Mouse (Mus musculus) heart, embryonic 11.5 days (tissue): ENCODE measurements around the gene Dnase1. TPM values are rescaled to one million over a fixed set of nuclear protein-coding genes. Genes with fewer than 3 reads are reported as not detected.

Source experiments
- ATAC-seq: fragments of 200-750 bp; cut with Nextera tagmentation; replicated peaks from 2 replicates; pipeline ENCODE4 v1.8.0; 2017; ENCODE audit warnings: moderate library complexity; ENCODE audit not compliant: insufficient number of reproducible peaks, low FRiP score, low TSS enrichment
- H3K27ac ChIP-seq: fragments of 300-500 bp; sonication (generic); 2 replicates; pipeline ENCODE4 v1.5.1; 2014; ENCODE audit warnings: mild to moderate bottlenecking, low read depth, low read length
- H3K27me3 ChIP-seq: fragments of 300-500 bp; sonication (generic); 2 replicates; pipeline ENCODE4 v1.6.1; 2014; ENCODE audit warnings: mild to moderate bottlenecking, low read length, mixed read lengths; ENCODE audit not compliant: control insufficient read depth, insufficient read depth
- H3K36me3 ChIP-seq: fragments of 300-500 bp; sonication (generic); 2 replicates; pipeline ENCODE4 v1.6.1; 2014; ENCODE audit warnings: mild to moderate bottlenecking, low read length, moderate library complexity, mixed read lengths; ENCODE audit not compliant: control insufficient read depth, insufficient read depth
- H3K4me1 ChIP-seq: fragments of 300-500 bp; sonication (generic); 2 replicates; pipeline ENCODE4 v1.6.1; 2014; ENCODE audit warnings: low read length; ENCODE audit not compliant: control insufficient read depth, insufficient read depth
- H3K4me2 ChIP-seq: fragments of 300-500 bp; sonication (generic); 2 replicates; pipeline ENCODE4 v1.6.1; 2014; ENCODE audit warnings: mild to moderate bottlenecking, moderate library complexity
- H3K4me3 ChIP-seq: fragments of 300-500 bp; sonication (generic); 2 replicates; pipeline ENCODE4 v1.5.1; 2014; ENCODE audit warnings: low read depth, low read length
- H3K9ac ChIP-seq: fragments of 300-500 bp; sonication (generic); 2 replicates; pipeline ENCODE4 v1.6.1; 2014; ENCODE audit warnings: mild to moderate bottlenecking, low read depth, low read length, moderate library complexity
- H3K9me3 ChIP-seq: fragments of 300-500 bp; sonication (generic); replicated peaks from 2 replicates; pipeline ENCODE4 v1.6.1; 2016; ENCODE audit warnings: low read length; ENCODE audit not compliant: control insufficient read depth
- WGBS: fragments of 180-500 bp; shearing (Covaris S2); extraction: QIAGEN DNeasy Blood & Tissue Kit; methylation state at CpG from one replicate; pipeline ENCODE4 v1.1.7; 2014; ENCODE audit not compliant: insufficient replicate concordance; 5-methylcytosine and 5-hydroxymethylcytosine counted together
- microRNA-seq: library from miRNA; unstranded; fragments of <30 nt; microRNA quantifications from one replicate; pipeline ENCODE4, GENCODE M21; 2016; ENCODE audit warnings: borderline number of aligned reads
- polyA plus RNA-seq: library from polyadenylated mRNA; unstranded; fragments of >200 nt; fragmentation: Nextera tagmentation; extraction: Ambion mirVana; gene quantifications from 2 replicates; pipeline ENCODE4 v1.2.1, GENCODE M21; 2014

Gene Dnase1
- polyA plus RNA-seq, 1 experiment from 2014 or later, result 3.9 TPM

DNA sequence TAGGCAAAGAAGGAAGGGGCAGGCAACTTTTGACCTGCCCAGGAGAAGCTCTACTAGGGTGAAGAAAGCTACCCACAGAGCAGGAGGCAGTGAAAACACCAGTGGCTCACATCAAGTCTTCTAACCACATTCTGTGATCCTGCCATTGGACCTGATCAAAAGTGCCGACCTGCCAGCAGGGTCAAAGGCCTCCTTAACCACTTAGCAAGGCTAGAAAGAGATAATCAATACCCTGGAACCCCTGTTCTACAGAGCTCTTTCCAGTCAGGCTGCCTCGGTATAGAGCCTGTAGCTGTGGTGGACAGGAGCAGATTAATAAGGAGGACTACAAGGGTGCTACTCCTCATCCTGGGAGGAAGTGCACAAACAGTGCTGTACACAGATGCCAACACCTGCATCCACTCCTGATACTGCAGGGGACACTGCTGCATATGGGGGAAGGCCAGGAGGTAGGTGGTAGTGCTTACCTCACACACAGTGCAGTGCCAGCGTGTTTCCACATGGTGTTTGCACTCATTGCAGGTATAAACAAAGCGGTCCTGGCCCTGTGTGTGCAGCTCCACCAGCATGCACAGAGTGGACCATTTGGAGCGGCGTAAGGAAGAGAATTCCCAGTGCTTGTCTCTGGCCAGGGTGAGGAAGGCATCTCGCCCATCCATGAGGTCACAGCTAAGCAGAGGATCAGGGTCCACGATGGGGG lies 50.6 kb downstream of the Dnase1 start:
- ATAC-seq, result no peak
- Histone ChIP-seq H3K9ac (no peak overlapping the region), H3K9me3 (no peaks in the 10 kb centered on the region), H3K4me2 (no peak overlapping the region), H3K4me3 (no peak overlapping the region), H3K4me1 (no peaks in the 10 kb centered on the region), H3K27ac (no peak overlapping the region), H3K27me3 (no peaks in the 10 kb centered on the region), H3K36me3 (peaks cover 69% of the 10 kb centered on the region)
- WGBS, result 90% methylated on average over 8 of the region's 8 CpGs

Small RNA genes lying within 50 kb of the gene (microRNA-seq; reads per million reads assigned to microRNA genes)
- not detected for gene Gm23413

Other genes starting within 250 kb of the Dnase1 start
- gene Olfr15, start 206.1 kb upstream of the Dnase1 start, polyA plus RNA-seq, result not detected in 2 replicates
- 0.72 and 0.94 TPM in 2 replicates for gene Zfp174, start 189.7 kb upstream of the Dnase1 start, polyA plus RNA-seq
- gene Naa60, start 164.6 kb upstream of the Dnase1 start, polyA plus RNA-seq, result 39.5 and 41.5 TPM in 2 replicates
- 5.5 and 6.4 TPM in 2 replicates for gene Zfp597, start 152.4 kb upstream of the Dnase1 start, polyA plus RNA-seq
- 0.92 and 2.2 TPM in 2 replicates for gene Gm20695, start 152.3 kb upstream of the Dnase1 start, polyA plus RNA-seq
- 5.4 and 7.1 TPM in 2 replicates for gene 1700037C18Rik, start 128.3 kb upstream of the Dnase1 start, polyA plus RNA-seq
- gene Cluap1, start 128.1 kb upstream of the Dnase1 start, polyA plus RNA-seq, result 13.2 and 13.3 TPM in 2 replicates
- 1.1 and 1.4 TPM in 2 replicates for gene Nlrc3, start 60.3 kb upstream of the Dnase1 start, polyA plus RNA-seq
- 16.9 and 18.4 TPM in 2 replicates for gene Slx4, start 33.2 kb upstream of the Dnase1 start, polyA plus RNA-seq
- gene Trap1, start 40.9 kb downstream of the Dnase1 start, polyA plus RNA-seq, result 108 TPM in 2 replicates
- gene Crebbp, start 177.1 kb downstream of the Dnase1 start, polyA plus RNA-seq, result 20.5 and 27.9 TPM in 2 replicates